Mouse (Mus musculus) C2C12 (cell line): ENCODE data around the gene Ctdsp1. TPM values are rescaled to one million over a fixed set of nuclear protein-coding genes. Genes with fewer than 3 reads are reported as not detected.
A peak's percentile ranks its signal among the peaks of the same experiment; 100 is the strongest.
"Not testable (repeated sequence)": the region's sequence is repeated elsewhere in the genome, so short reads cannot be mapped to it uniquely, and the experiment has no call there.

Experiments
- H3K27me3 ChIP-seq: one replicate; pipeline ENCODE4 v1.6.1; 2011; ENCODE audit not compliant: control insufficient read depth, insufficient read depth, insufficient read length
- H3K36me3 ChIP-seq: one replicate; pipeline ENCODE4 v1.6.1; 2011; ENCODE audit not compliant: control insufficient read depth, insufficient read depth
- H3K4me3 ChIP-seq: one replicate; pipeline ENCODE4 v1.5.1; 2011; ENCODE audit warnings: mild to moderate bottlenecking, control low read depth; ENCODE audit not compliant: poor library complexity, insufficient read depth, severe bottlenecking
- H3K79me2 ChIP-seq: one replicate; pipeline ENCODE4 v1.6.1; 2011; ENCODE audit not compliant: control insufficient read depth, insufficient read depth
- H3K79me3 ChIP-seq: one replicate; pipeline ENCODE4 v1.6.1; 2011; ENCODE audit warnings: low read depth, control low read depth
- H3ac ChIP-seq: one replicate; pipeline ENCODE3; 2011; ENCODE audit warnings: low read depth; ENCODE audit not compliant: control insufficient read depth, insufficient read length
- CEBPB ChIP-seq: IDR thresholded peaks from one replicate; pipeline ENCODE4 v1.6.1; 2011; ENCODE audit warnings: low read depth, mild to moderate bottlenecking, control low read depth, moderate library complexity
- CTCF ChIP-seq: IDR thresholded peaks from one replicate; pipeline ENCODE4 v1.5.1; 2011; ENCODE audit not compliant: control insufficient read depth, insufficient read depth, insufficient read length
- FOSL1 ChIP-seq: IDR thresholded peaks from one replicate; pipeline ENCODE4 v1.8.0; 2011; ENCODE audit warnings: mild to moderate bottlenecking, low read length; ENCODE audit not compliant: poor library complexity, insufficient read depth, severe bottlenecking
- MAX ChIP-seq: IDR thresholded peaks from one replicate; pipeline ENCODE4 v1.6.1; 2011; ENCODE audit warnings: mild to moderate bottlenecking, control low read depth
- MYOD1 ChIP-seq: IDR thresholded peaks from one replicate; pipeline ENCODE4 v1.6.1; 2011; ENCODE audit warnings: low read depth; ENCODE audit not compliant: control insufficient read depth, insufficient read length
- MYOG ChIP-seq: IDR thresholded peaks from one replicate; pipeline ENCODE4 v1.6.1; 2011; ENCODE audit not compliant: control insufficient read depth, insufficient read length; ENCODE audit errors: extremely low read depth
- USF1 ChIP-seq: IDR thresholded peaks from one replicate; pipeline ENCODE4 v1.6.1; 2011; ENCODE audit warnings: low read depth, mild to moderate bottlenecking, control low read depth, moderate library complexity
- polyA plus RNA-seq: library from polyadenylated mRNA; unstranded; fragments of >200 nt; fragmentation: generic; extraction: Trizol; gene quantifications from one replicate; pipeline ENCODE4 v1.2.1, GENCODE M21; 2012; ENCODE audit warnings: missing spikeins

Ctdsp1 gene
- polyA plus RNA-seq, 1 experiment, result 78.7 TPM

GRCm38 (mm10) chr1:74395290-74395689 lies 4.0 kb downstream of the Ctdsp1 start:
- no peaks in the 10 kb centered on the region for H3K27me3 ChIP-seq
- peaks cover 25% of the 10 kb centered on the region for H3K79me3 ChIP-seq
- no peak overlapping the region for H3K4me3 ChIP-seq
- H3ac ChIP-seq, result no peak overlapping the region
- peaks cover 38% of the 10 kb centered on the region for H3K79me2 ChIP-seq
- TF ChIP-seq FOSL1, result no peak
- no peak for TF ChIP-seq CTCF
- TF ChIP-seq CEBPB, result no peak
- TF ChIP-seq USF1, result no peak
- H3K36me3 ChIP-seq, result peaks cover 22% of the 10 kb centered on the region

GRCm38 (mm10) chr1:74396456-74397222 lies 5.3 kb downstream of the Ctdsp1 start:
- H3ac ChIP-seq, H3K4me3 ChIP-seq, H3K27me3 ChIP-seq: not testable (repeated sequence)
- Histone ChIP-seq H3K79me2 (peaks cover 37% of the 10 kb centered on the region), H3K36me3 (peaks cover 22% of the 10 kb centered on the region), H3K79me3 (peaks cover 25% of the 10 kb centered on the region)
- peak; percentile 76 for TF ChIP-seq USF1

GRCm38 (mm10) chr1:74397268-74397918 lies 6.1 kb downstream of the Ctdsp1 start:
- Histone ChIP-seq H3K79me3 (peaks cover 20% of the 10 kb centered on the region), H3K36me3 (peaks cover 22% of the 10 kb centered on the region), H3K27me3 (no peaks in the 10 kb centered on the region), H3K79me2 (peaks cover 30% of the 10 kb centered on the region), H3ac (peak overlapping the region; percentile 69), H3K4me3 (peak overlapping the region; percentile 18)
- peak; percentile 88 for TF ChIP-seq CTCF
- peak; percentile 79 for TF ChIP-seq MAX
- TF ChIP-seq MYOG, result no peak
- TF ChIP-seq USF1, result no peak
- no peak for TF ChIP-seq FOSL1

- no peaks in the 10 kb centered on the region for H3K27me3 ChIP-seq
- H3K4me3 ChIP-seq, result peak overlapping the region; percentile 18
- peaks cover 24% of the 10 kb centered on the region for H3K79me2 ChIP-seq
- H3K79me3 ChIP-seq, result peaks cover 14% of the 10 kb centered on the region
- H3ac ChIP-seq, result peak overlapping the region; percentile 69
- TF ChIP-seq CEBPB, result no peak
- TF ChIP-seq CTCF, result no peak
- no peak for TF ChIP-seq MAX
- TF ChIP-seq MYOG, result no peak
- H3K36me3 ChIP-seq, result peaks cover 22% of the 10 kb centered on the region
These were observed 6.7 kb downstream of the Ctdsp1 start for GRCm38 (mm10) chr1:74397919-74398451.

- Histone ChIP-seq H3K79me2 (no peaks in the 10 kb centered on the region), H3K27me3 (no peaks in the 10 kb centered on the region), H3K36me3 (no peaks in the 10 kb centered on the region), H3ac (no peak overlapping the region), H3K79me3 (no peaks in the 10 kb centered on the region), H3K4me3 (no peak overlapping the region)
- no peak for TF ChIP-seq CTCF
- TF ChIP-seq FOSL1, result no peak
- no peak for TF ChIP-seq USF1
- TF ChIP-seq MAX, result no peak
- no peak for TF ChIP-seq CEBPB
- no peak for TF ChIP-seq MYOG
- no peak for TF ChIP-seq MYOD1
These were observed 9.2 kb downstream of the Ctdsp1 start for GRCm38 (mm10) chr1:74400531-74400930.
